8 mouse cellular contexts compared by ENCODE assay signal in the genomic region with DNA sequence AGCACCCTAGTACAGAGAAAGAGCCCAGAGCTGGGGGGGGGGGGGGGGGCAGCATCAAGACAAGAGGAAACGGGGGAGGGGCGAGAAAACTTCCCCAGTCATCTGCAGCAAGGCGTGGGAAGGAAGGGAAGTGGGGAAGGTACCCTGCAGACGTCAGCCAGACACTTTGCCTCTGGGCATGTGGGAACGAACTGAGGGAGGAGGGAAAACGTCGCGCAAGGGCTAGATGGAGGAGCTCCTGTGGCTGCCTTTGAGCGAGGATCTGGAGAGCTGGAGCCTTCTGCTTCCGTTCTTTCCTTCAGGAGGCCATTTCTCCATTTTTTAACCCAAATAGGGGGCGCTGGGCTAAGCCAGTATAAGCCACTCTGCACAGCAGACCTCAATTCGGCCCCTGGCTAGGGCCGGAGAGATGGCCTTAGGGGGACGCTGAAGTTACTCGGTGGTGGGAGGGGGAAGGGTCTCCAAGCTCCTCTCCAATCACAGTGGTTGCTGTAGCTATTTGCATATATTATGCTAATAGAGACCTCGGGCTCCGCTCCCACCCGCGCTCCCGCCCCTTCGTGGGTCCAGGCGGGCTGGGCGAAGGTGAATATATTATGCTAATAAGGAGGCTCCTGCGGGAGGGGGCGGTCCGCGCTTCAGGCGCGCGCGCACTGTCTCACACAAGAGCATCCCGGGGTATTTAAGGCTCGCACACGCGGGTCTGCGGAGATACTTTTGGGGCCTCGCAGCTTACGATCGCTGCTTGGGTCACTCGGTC. TPM values are rescaled to one million over a fixed set of nuclear protein-coding genes. Genes with fewer than 3 reads are reported as not detected.
DNase-seq lines count a peak whose midpoint lies in the region; ATAC-seq lines count a peak whose summit lies in the region.

No protein-coding gene starts in this region.

- intact Hi-C loops in gastrocnemius, postnatal 36 days (cut with DNase I): no loop called here

- peak; percentile 93 for DNase-seq in embryo, embryonic 10.5 days (ENCODE audit: low spot score)
- peak; percentile 24 to 49 for DNase-seq in gastrocnemius, postnatal 36 days
- DNase-seq in left cerebral cortex, adult 8-10 months (ENCODE audit: low spot score in 2 of 2): peak; percentile 49 to 79
- DNase-seq in lung, postnatal 4 days: peak; percentile 78 to 91
- peak; percentile 79 to 81 for DNase-seq in right cerebral cortex, adult 2 months (ENCODE audit: low spot score in 2 of 2)
- DNase-seq in urinary bladder, postnatal 10 days (ENCODE audit: low spot score): peak; percentile 52

- peak; percentile 46 for ATAC-seq in activated CD4-positive, CD25-positive, alpha-beta regulatory T cell, adult 4 months
- peak; percentile 50 for ATAC-seq in inflammation-experienced regulatory T-cells, adult 6 months

RNA-seq across cellular contexts. Expression of gene Col25a1, which starts 49.1 kb away (rescaled TPM):
- polyA plus RNA-seq in activated CD4-positive, CD25-positive, alpha-beta regulatory T cell, adult 4 months (2017; shearing (Covaris generic)): under 1 TPM in 1 of 2 experiments, not detected in 1; 0.30 TPM
- under 1 TPM; 0.22 to 0.28 TPM for total RNA-seq in gastrocnemius, postnatal 36 days (2021)
- not detected for polyA plus RNA-seq in inflammation-experienced regulatory T-cells, adult 6 months (2017; shearing (Covaris generic))
- 10 to 100 TPM; 37.6 to 43.3 (median 39.9) TPM for total RNA-seq in left cerebral cortex, adult 8-10 months (2022)

Comparison
In these comparisons a context has a peak if more than half of its experiments do, and no peak if none do; other contexts are left out.
1. Peak in every context shown above with its lines: DNase-seq and ATAC-seq.
2. DNase-seq: peak in every context shown above with its lines; median percentile 93 in embryo, embryonic 10.5 days; 84 in lung, postnatal 4 days; 80 in right cerebral cortex, adult 2 months; 64 in left cerebral cortex, adult 8-10 months; 52 in urinary bladder, postnatal 10 days; 36 in gastrocnemius, postnatal 36 days.
3. RNA of gene Col25a1, which starts 49.1 kb away (total RNA-seq): 37.6 to 43.3 TPM in left cerebral cortex, adult 8-10 months; 0.22 to 0.28 TPM in gastrocnemius, postnatal 36 days; every median in the first group is over 10 times any median in the second.